Mouse (Mus musculus): Measurements from ENCODE around the gene Notch1.

- TF ChIP-seq POLR2AphosphoS2 (IDR thresholded peaks at IDR 0.05; ENCODE audit: insufficient read length, low read depth) (no peak), POLR2A (IDR thresholded peaks at IDR 0.05; ENCODE audit: insufficient read length, low read depth) (no peak), E2F4 (IDR thresholded peaks at IDR 0.05; ENCODE audit: insufficient read depth) (no peak), MAX (IDR thresholded peaks at IDR 0.05; ENCODE audit: low read depth) (no peak)
Measured at GRCm38 (mm10) chr2:26529221-26529805, 12.8 kb upstream of the Notch1 start.
